Mouse (Mus musculus) small intestine, adult 2 months (tissue): ENCODE results near the gene Jade1. TPM values are rescaled to one million over a fixed set of nuclear protein-coding genes. Genes with fewer than 3 reads are reported as not detected.

Experiments
- H3K27ac ChIP-seq: fragments of 200-500 bp; 2 replicates; pipeline ENCODE4 v1.5.1; 2012; ENCODE audit warnings: low read depth, low read length, control low read depth, inconsistent platforms; ENCODE audit not compliant: insufficient read depth
- H3K27me3 ChIP-seq: fragments of 200-500 bp; 2 replicates; pipeline ENCODE4 v1.6.1; 2012; ENCODE audit warnings: mild to moderate bottlenecking, moderate library complexity, low read length, inconsistent platforms; ENCODE audit not compliant: control insufficient read depth, insufficient read depth
- H3K36me3 ChIP-seq: fragments of 200-500 bp; 2 replicates; pipeline ENCODE4 v1.6.1; 2012; ENCODE audit warnings: mild to moderate bottlenecking, low read length, control low read depth, inconsistent platforms; ENCODE audit not compliant: control insufficient read depth, insufficient read depth
- H3K4me1 ChIP-seq: fragments of 200-500 bp; 2 replicates; pipeline ENCODE4 v1.6.1; 2012; ENCODE audit warnings: low read length, inconsistent platforms, mixed read lengths; ENCODE audit not compliant: control insufficient read depth, insufficient read depth, insufficient read length
- H3K4me3 ChIP-seq: fragments of 200-500 bp; 2 replicates; pipeline ENCODE4 v1.5.1; 2012; ENCODE audit warnings: low read depth, mild to moderate bottlenecking, control low read depth, inconsistent platforms, low read length, moderate library complexity
- CTCF ChIP-seq: fragments of 200-500 bp; IDR thresholded peaks from 2 replicates; pipeline ENCODE4 v1.5.1; 2012; ENCODE audit warnings: low read depth, mild to moderate bottlenecking, control low read depth, inconsistent platforms, low read length, moderate library complexity, mixed read lengths; ENCODE audit not compliant: insufficient replicate concordance, insufficient read length; ENCODE audit errors: extremely low read depth
- POLR2A ChIP-seq: fragments of 200-500 bp; IDR thresholded peaks from 2 replicates; pipeline ENCODE4 v1.6.1; 2012; ENCODE audit warnings: low read depth, mild to moderate bottlenecking, control low read depth, inconsistent platforms, low read length, moderate library complexity
- WGBS: fragments of 180-500 bp; shearing (Covaris S2); methylation state at CpG from one replicate; pipeline ENCODE4 v1.1.7; 2018; 5-methylcytosine and 5-hydroxymethylcytosine counted together
- polyA plus RNA-seq: library from polyadenylated mRNA; depleted of rRNA; stranded (reverse); fragments of >200 nt; gene quantifications from 2 replicates; pipeline ENCODE4 v1.2.3, GENCODE M21; 2012

The Jade1 gene
- polyA plus RNA-seq, 1 experiment: 18.5 TPM

DNA sequence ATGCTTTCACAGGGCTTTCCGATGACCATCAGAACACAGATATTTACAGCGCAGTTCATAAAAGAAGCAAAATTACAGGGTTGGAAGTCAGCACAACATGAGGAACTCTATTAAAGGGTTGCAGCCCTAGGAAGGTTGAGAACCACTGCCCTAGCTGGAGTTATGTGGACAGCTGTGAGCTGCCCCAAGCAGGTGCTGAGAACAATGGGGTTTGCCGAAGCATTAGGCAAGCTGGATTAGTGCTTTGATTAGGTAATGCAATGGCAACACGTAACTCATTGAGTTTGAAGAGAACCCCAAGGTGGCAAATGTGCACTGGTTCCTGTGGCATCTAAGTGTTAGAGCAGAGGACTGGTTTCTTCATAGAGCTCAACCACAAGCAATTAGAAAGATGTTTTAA is 34.6 kb upstream of the Jade1 start:
- Histone ChIP-seq H3K4me3 (no peak overlapping the region), H3K27me3 (no peaks in the 10 kb centered on the region), H3K27ac (no peak overlapping the region), H3K4me1 (peaks cover 3% of the 10 kb centered on the region; the same call in 1 of the 2 replicates), H3K36me3 (no peaks in the 10 kb centered on the region)
- WGBS: 84% methylated on average over 4 of the region's 4 CpGs
- TF ChIP-seq POLR2A (no peak), CTCF (no peak)

DNA sequence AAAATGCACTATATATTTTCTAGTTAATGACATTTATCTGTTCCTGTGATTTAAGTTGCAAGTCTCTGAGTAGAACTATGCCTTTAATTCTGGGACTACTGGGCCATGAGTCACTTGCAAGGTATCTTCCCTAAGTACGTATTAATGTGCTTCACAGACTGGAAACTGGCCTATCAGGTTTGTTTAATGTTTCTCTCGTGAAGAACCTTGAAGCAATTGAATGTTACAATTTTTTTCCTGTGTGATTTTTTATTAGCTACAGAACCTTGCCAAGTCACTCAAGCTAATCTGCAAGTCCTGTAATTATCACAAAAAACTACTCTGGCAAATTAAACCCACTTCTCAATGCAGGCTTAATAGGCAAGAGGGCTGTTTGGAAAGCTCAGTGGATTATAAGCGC is 33.8 kb upstream of the Jade1 start:
- Histone ChIP-seq H3K4me3 (no peak overlapping the region), H3K27ac (peak overlapping the region; percentile 58), H3K27me3 (no peaks in the 10 kb centered on the region), H3K36me3 (no peaks in the 10 kb centered on the region), H3K4me1 (peaks cover 3% of the 10 kb centered on the region; the same call in 1 of the 2 replicates)
- 18% methylated on average over 3 of the region's 3 CpGs for WGBS
- no peak for TF ChIP-seq CTCF
- TF ChIP-seq POLR2A: no peak

DNA sequence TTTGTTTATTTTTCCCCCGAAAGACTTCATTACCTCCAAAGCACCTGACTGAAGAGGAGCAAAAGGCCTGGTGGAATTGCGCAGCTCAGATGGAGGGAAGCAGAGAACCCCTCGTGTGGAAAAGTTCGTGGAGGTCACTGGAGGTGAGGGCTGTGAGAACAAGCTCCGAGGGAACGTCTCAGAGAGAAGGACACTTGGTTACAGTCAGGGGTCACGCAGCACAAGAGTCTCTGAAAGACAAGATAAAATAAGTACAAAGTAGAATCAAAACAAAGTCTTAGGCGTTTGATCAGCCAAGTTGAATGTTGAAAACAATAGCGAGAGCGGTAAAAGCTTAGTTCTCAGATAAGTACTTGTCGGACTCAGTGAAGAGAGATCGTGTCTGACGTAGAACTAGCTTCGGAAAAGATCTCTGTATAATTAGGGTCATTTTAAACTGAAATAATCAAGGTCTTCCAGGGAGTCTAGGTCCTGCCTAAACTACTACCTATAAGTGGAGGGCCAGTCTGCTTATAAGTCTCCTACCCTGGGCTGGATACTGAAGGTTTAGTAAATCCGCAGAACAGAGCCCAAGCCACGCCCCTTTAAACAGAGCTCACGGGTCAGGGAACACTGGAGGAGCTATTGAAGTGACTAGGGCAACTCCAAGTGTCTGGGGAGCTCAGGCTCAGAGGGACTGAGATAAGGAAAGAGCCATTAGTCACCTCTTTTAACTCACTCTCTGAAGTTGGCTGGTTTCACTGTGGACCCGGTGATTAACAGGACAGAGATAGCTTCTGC is 33.1 kb upstream of the Jade1 start:
- H3K27me3 ChIP-seq: no peaks in the 10 kb centered on the region
- no peaks in the 10 kb centered on the region for H3K36me3 ChIP-seq
- H3K4me3 ChIP-seq: peak overlapping the region; percentile 50
- H3K4me1 ChIP-seq: peaks cover 3% of the 10 kb centered on the region; the same call in 1 of the 2 replicates
- WGBS: 24% methylated on average over 18 of the region's 18 CpGs
- no peak for TF ChIP-seq POLR2A
- TF ChIP-seq CTCF: no peak
- H3K27ac ChIP-seq: peak overlapping the region; percentile 58

DNA sequence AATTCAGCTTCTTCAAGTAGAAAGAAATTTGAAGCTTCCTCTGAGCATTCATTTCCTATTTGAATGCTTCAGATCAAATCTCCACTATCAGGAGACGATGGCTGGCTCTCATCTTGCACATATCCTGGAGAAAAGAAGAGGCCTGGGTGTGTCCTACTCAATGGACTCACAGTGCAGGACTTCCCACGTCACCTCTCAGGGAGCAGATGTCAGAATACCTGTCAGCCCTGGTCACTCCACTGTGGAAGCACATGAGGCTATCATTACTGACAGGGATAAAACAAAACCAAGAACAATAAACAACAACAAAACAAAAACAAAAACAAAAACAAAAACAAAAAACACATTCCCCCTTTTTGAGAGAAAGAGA is 32.5 kb upstream of the Jade1 start:
- peak overlapping the region; percentile 58 for H3K27ac ChIP-seq
- H3K36me3 ChIP-seq: no peaks in the 10 kb centered on the region
- no peak for TF ChIP-seq CTCF
- no peak for TF ChIP-seq POLR2A
- no peak overlapping the region for H3K4me3 ChIP-seq
- WGBS: 15% methylated on average over 2 of the region's 2 CpGs
- no peaks in the 10 kb centered on the region for H3K27me3 ChIP-seq
- H3K4me1 ChIP-seq: peaks cover 3% of the 10 kb centered on the region; the same call in 1 of the 2 replicates

DNA sequence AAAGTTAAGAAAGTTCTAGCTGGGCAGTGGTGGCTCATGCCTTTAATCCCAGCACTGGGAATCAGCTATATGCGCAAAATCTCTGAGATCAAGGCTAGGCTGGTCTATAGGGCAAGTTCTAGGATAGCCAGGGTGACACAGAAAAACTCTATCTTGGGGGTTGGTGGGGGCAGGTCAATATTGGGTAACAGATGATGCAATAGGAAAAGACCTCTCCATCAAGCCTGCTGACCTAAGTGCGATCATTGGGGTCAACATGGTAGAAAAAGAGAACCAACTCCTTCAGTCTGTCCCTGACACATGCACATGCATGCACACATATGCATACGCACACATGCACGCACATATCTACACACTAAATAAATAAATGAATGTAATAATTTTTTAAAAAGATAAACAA is 32.1 kb upstream of the Jade1 start:
- H3K4me1 ChIP-seq: peaks cover 3% of the 10 kb centered on the region; the same call in 1 of the 2 replicates
- no peak overlapping the region for H3K27ac ChIP-seq
- WGBS: 98% methylated on average over 4 of the region's 4 CpGs
- H3K36me3 ChIP-seq: no peaks in the 10 kb centered on the region
- TF ChIP-seq CTCF (no peak), POLR2A (no peak)
- H3K27me3 ChIP-seq: no peaks in the 10 kb centered on the region
- H3K4me3 ChIP-seq: no peak overlapping the region

DNA sequence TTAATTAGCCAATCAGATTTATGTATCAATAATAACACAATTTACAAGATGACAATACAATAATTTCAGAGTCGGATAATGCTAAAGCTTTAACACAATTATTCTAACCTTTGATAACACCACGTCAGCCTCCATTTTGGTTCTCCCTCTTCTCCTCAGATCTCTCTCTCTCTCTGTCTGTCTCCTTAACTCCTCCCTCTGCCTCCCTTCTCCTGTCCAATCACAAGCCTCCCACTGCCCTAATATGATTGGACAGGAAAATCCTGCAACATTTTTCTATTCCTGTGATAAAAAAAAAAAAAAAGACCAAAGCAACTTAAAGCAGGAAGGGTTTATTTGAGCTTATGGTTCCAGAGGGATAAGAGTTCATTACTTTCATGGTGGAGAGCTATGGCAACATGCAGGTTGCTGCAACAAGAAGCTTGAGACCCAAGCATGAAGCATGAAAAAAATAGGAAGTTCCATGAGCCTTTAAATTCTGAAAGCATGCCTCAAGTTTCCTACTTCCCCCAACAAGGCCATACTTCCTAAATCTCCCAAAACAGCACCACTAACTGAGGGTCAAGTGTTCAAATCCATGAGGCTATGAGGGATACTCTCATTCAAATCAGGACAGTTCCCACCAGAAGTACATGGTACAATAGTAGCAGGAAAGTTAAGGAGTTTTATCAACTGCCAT is 27.1 kb upstream of the Jade1 start:
- TF ChIP-seq CTCF (no peak), POLR2A (no peak)
- Histone ChIP-seq H3K4me1 (peaks cover 7% of the 10 kb centered on the region), H3K4me3 (no peak overlapping the region), H3K27me3 (no peaks in the 10 kb centered on the region), H3K36me3 (no peaks in the 10 kb centered on the region), H3K27ac (no peak overlapping the region; the same call in 1 of the 2 replicates)
- 100% methylated on average over 2 of the region's 2 CpGs for WGBS

DNA sequence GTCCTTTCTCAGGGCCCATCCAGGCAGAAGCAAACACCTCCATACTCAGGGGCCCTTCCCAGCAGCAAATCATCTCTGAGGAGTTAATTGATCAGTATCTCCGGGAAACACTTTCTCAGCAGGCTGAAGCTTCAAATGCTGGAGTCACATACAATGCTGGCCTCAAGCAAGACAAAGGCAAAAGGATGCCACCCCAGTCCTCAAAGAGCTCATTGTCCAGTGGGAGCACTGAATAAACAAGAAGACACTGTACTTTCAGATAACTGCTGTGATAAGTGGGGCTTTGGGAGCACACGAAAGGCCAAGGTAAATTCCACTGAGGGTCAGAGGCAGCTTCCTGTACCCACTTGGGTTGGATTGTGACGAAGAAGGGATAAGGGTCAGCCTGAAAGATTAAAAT is 25.4 kb upstream of the Jade1 start:
- no peak for TF ChIP-seq POLR2A
- TF ChIP-seq CTCF: no peak
- no peak overlapping the region for H3K4me3 ChIP-seq
- no peaks in the 10 kb centered on the region for H3K27me3 ChIP-seq
- no peak overlapping the region for H3K27ac ChIP-seq
- H3K4me1 ChIP-seq: peaks cover 10% of the 10 kb centered on the region
- WGBS: 84% methylated on average over 3 of the region's 3 CpGs
- H3K36me3 ChIP-seq: no peaks in the 10 kb centered on the region

DNA sequence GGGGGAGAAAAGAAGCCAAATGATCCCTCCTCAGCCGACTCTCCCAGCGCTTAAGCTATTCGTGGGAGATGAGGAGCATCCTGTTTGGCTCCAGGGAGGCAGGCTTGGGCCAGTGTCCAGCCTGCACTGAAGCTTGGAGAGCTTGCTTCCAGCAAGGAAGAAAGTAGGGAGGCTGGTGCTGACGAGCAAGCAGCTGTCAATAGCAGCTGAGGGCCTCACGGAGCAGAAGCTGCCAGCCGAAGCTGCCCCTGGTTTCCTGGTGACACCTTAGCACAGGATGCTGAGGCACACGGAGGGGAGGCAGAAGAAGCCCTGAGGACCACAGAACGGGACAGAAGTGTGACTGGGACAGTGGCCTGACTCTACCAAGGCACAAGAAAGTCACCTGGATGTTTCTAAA is 24.0 kb upstream of the Jade1 start:
- Histone ChIP-seq H3K36me3 (no peaks in the 10 kb centered on the region), H3K4me3 (no peak overlapping the region), H3K27me3 (no peaks in the 10 kb centered on the region), H3K27ac (no peak overlapping the region), H3K4me1 (peaks cover 10% of the 10 kb centered on the region)
- 13% methylated on average over 8 of the region's 8 CpGs for WGBS
- TF ChIP-seq CTCF (no peak), POLR2A (no peak)
